Mouse (Mus musculus) olfactory bulb, adult 2 months (tissue): Measurements from ENCODE around the gene Kcnk1. TPM values are rescaled to one million over a fixed set of nuclear protein-coding genes. Genes with fewer than 3 reads are reported as not detected.

ENCODE experiments used
- H3K27ac ChIP-seq: fragments of 200-500 bp; 2 replicates; pipeline ENCODE4 v1.5.1; 2012; ENCODE audit warnings: low read depth, low read length; ENCODE audit not compliant: insufficient read depth
- H3K4me1 ChIP-seq: fragments of 200-500 bp; 2 replicates; pipeline ENCODE4 v1.6.1; 2012; ENCODE audit warnings: low read length; ENCODE audit not compliant: control insufficient read depth, insufficient read depth
- H3K4me3 ChIP-seq: fragments of 200-500 bp; 2 replicates; pipeline ENCODE4 v1.5.1; 2012; ENCODE audit warnings: mild to moderate bottlenecking, low read depth, low read length, moderate library complexity; ENCODE audit not compliant: insufficient read depth
- CTCF ChIP-seq: fragments of 200-500 bp; IDR thresholded peaks from 2 replicates; pipeline ENCODE4 v1.5.1; 2012; ENCODE audit warnings: low read depth, mild to moderate bottlenecking, low read length, moderate library complexity; ENCODE audit not compliant: insufficient read depth
- POLR2A ChIP-seq: fragments of 200-500 bp; IDR thresholded peaks from 2 replicates; pipeline ENCODE4 v1.6.1; 2012; ENCODE audit warnings: mild to moderate bottlenecking, low read depth, low read length, moderate library complexity; ENCODE audit not compliant: insufficient read depth
- WGBS: fragments of 180-500 bp; shearing (Covaris S2); methylation state at CpG from one replicate; pipeline ENCODE4 v1.1.7; 2018; 5-methylcytosine and 5-hydroxymethylcytosine counted together
- polyA plus RNA-seq: library from polyadenylated mRNA; stranded (reverse); fragments of >200 nt; gene quantifications from 2 replicates; pipeline ENCODE4 v1.2.4, GENCODE M21; 2012; ENCODE audit warnings: low replicate concordance; ENCODE audit not compliant: missing spikeins, insufficient read depth, insufficient read length

The Kcnk1 gene
- polyA plus RNA-seq, 1 experiment: not detected

GRCm38 (mm10) chr8:125960037-125960436, 34.9 kb upstream of the Kcnk1 start:
- 85% methylated on average over 8 of the region's 8 CpGs for WGBS
- Histone ChIP-seq H3K4me3 (no peak overlapping the region), H3K4me1 (peaks cover 21% of the 10 kb centered on the region), H3K27ac (no peak overlapping the region)
- no peak for TF ChIP-seq POLR2A

- no peak overlapping the region for H3K27ac ChIP-seq
- 38% methylated on average over 6 of the region's 6 CpGs for WGBS
Observed at GRCm38 (mm10) chr8:125961790-125962189, 33.2 kb upstream of the Kcnk1 start.

GRCm38 (mm10) chr8:125963807-125964211, 31.2 kb upstream of the Kcnk1 start:
- Histone ChIP-seq H3K27ac (no peak overlapping the region), H3K4me3 (no peak overlapping the region), H3K4me1 (peaks cover 15% of the 10 kb centered on the region)
- WGBS: 12% methylated on average over 11 of the region's 11 CpGs
- TF ChIP-seq CTCF (no peak), POLR2A (no peak)

More at GRCm38 (mm10) chr8:125961790-125962189, 33.2 kb upstream of the Kcnk1 start:
- TF ChIP-seq POLR2A: no peak
- no peak for TF ChIP-seq CTCF
- Histone ChIP-seq H3K4me1 (peaks cover 17% of the 10 kb centered on the region), H3K4me3 (no peak overlapping the region)

GRCm38 (mm10) chr8:125971336-125971735, 23.6 kb upstream of the Kcnk1 start:
- 38% methylated on average over 3 of the region's 3 CpGs for whole genome bisulfite sequencing
- TF ChIP-seq CTCF: no peak
- no peak for TF ChIP-seq POLR2A
- Histone ChIP-seq H3K27ac (no peak overlapping the region), H3K4me1 (no peaks in the 10 kb centered on the region), H3K4me3 (no peak overlapping the region)

- Histone ChIP-seq H3K27ac (no peak overlapping the region), H3K4me3 (no peak overlapping the region), H3K4me1 (peaks cover 2% of the 10 kb centered on the region; the same call in 1 of the 2 replicates)
- WGBS: 79% methylated on average over 4 of the region's 4 CpGs
- TF ChIP-seq CTCF: no peak
Observed at GRCm38 (mm10) chr8:125975981-125976380, 19.0 kb upstream of the Kcnk1 start.

- WGBS: 49% methylated on average over 6 of the region's 6 CpGs
Observed at GRCm38 (mm10) chr8:125980826-125981225, 14.1 kb upstream of the Kcnk1 start.

GRCm38 (mm10) chr8:125983515-125983914, 11.5 kb upstream of the Kcnk1 start:
- peaks cover 6% of the 10 kb centered on the region; the same call in 1 of the 2 replicates for H3K4me1 ChIP-seq
- TF ChIP-seq POLR2A (no peak), CTCF (no peak)
- 79% methylated on average over 3 of the region's 3 CpGs for WGBS
- H3K4me3 ChIP-seq: no peak overlapping the region
- H3K27ac ChIP-seq: no peak overlapping the region

More at GRCm38 (mm10) chr8:125980826-125981225, 14.1 kb upstream of the Kcnk1 start:
- H3K27ac ChIP-seq: no peak overlapping the region
- no peak for TF ChIP-seq POLR2A
- no peak for TF ChIP-seq CTCF
- H3K4me1 ChIP-seq: peaks cover 2% of the 10 kb centered on the region; the same call in 1 of the 2 replicates
- no peak overlapping the region for H3K4me3 ChIP-seq

- no peak overlapping the region for H3K4me3 ChIP-seq
- TF ChIP-seq CTCF: no peak
- no peak for TF ChIP-seq POLR2A
- no peak overlapping the region for H3K27ac ChIP-seq
- H3K4me1 ChIP-seq: peaks cover 6% of the 10 kb centered on the region; the same call in 1 of the 2 replicates
- WGBS: 97% methylated on average over 4 of the region's 4 CpGs
Observed at GRCm38 (mm10) chr8:125984140-125984539, 10.8 kb upstream of the Kcnk1 start.

- whole genome bisulfite sequencing: 67% methylated on average over 2 of the region's 2 CpGs
- H3K4me1 ChIP-seq: peaks cover 4% of the 10 kb centered on the region; the same call in 1 of the 2 replicates
- no peak overlapping the region for H3K27ac ChIP-seq
- no peak for TF ChIP-seq CTCF
- no peak for TF ChIP-seq POLR2A
- H3K4me3 ChIP-seq: no peak overlapping the region
Observed at GRCm38 (mm10) chr8:125985364-125985763, 9.6 kb upstream of the Kcnk1 start.
